Mouse (Mus musculus) c-Kit-negative CD71-positive TER-119-positive erythroid progenitor cells, embryonic 14.5 days (primary cell): ENCODE data around the gene Nfia.

Experiments used
- DNase-seq: peaks from one replicate; pipeline ENCODE4 v3.0.0-alpha.2; 2013; ENCODE audit warnings: low read depth, low spot score

Gene Nfia

GRCm38 (mm10) chr4:97947484-97947883, 174.9 kb downstream of the Nfia start:
- DNase-seq, result no peak

GRCm38 (mm10) chr4:97948250-97948649, 175.7 kb downstream of the Nfia start:
- DNase-seq, result no peak

GRCm38 (mm10) chr4:97950341-97951071, 178.0 kb downstream of the Nfia start:
- DNase-seq, result no peak

- DNase-seq, result no peak
Measured at GRCm38 (mm10) chr4:97953886-97954285, 181.4 kb downstream of the Nfia start.

GRCm38 (mm10) chr4:97958121-97958520, 185.6 kb downstream of the Nfia start:
- no peak for DNase-seq

GRCm38 (mm10) chr4:97962856-97963255, 190.3 kb downstream of the Nfia start:
- DNase-seq, result no peak

- DNase-seq, result no peak
Measured at GRCm38 (mm10) chr4:97963951-97964350, 191.4 kb downstream of the Nfia start.

GRCm38 (mm10) chr4:97968786-97969348, 196.3 kb downstream of the Nfia start:
- DNase-seq, result no peak

GRCm38 (mm10) chr4:97973064-97973463, 200.5 kb downstream of the Nfia start:
- DNase-seq, result no peak

GRCm38 (mm10) chr4:97974037-97974436, 201.5 kb downstream of the Nfia start:
- no peak for DNase-seq

- no peak for DNase-seq
Measured at GRCm38 (mm10) chr4:97976891-97977290, 204.4 kb downstream of the Nfia start.

- DNase-seq, result no peak
Measured at GRCm38 (mm10) chr4:97984361-97984760, 211.8 kb downstream of the Nfia start.

- DNase-seq, result no peak
Measured at GRCm38 (mm10) chr4:97986056-97986734, 213.7 kb downstream of the Nfia start.

GRCm38 (mm10) chr4:97986735-97987075, 214.2 kb downstream of the Nfia start:
- DNase-seq, result no peak

- DNase-seq, result no peak
Measured at GRCm38 (mm10) chr4:97988703-97989102, 216.2 kb downstream of the Nfia start.

- DNase-seq, result no peak
Measured at GRCm38 (mm10) chr4:97990431-97990830, 217.9 kb downstream of the Nfia start.

- no peak for DNase-seq
Measured at GRCm38 (mm10) chr4:97991395-97991794, 218.9 kb downstream of the Nfia start.

GRCm38 (mm10) chr4:97991880-97992279, 219.3 kb downstream of the Nfia start:
- DNase-seq, result no peak

GRCm38 (mm10) chr4:97995911-97996712, 223.6 kb downstream of the Nfia start:
- no peak for DNase-seq

GRCm38 (mm10) chr4:97997151-97997817, 224.8 kb downstream of the Nfia start:
- DNase-seq, result no peak

- no peak for DNase-seq
Measured at GRCm38 (mm10) chr4:98002206-98002605, 229.7 kb downstream of the Nfia start.
